Mouse (Mus musculus) thymus, adult 18-20 months (tissue): ENCODE results near the gene Asmt.
A peak's percentile ranks its signal among the peaks of the same experiment; 100 is the strongest.

Experiments used
- DNase-seq, 2 experiments: peaks; one replicate each; pipeline ENCODE4 v3.0.0; 2022; ENCODE audit warnings: mixed read lengths in 2 of 2

The Asmt gene

GRCm38 (mm10) chrX:170672594-170673092, at the start of gene Asmt:
Gene Asmt, plus strand, starts transcription at chrX:170672644.
- no peak for DNase-seq

- no peak for DNase-seq
These were observed 948 bp downstream of the Asmt start for GRCm38 (mm10) chrX:170673233-170673951.

GRCm38 (mm10) chrX:170674229-170674771, 1.9 kb downstream of the Asmt start:
- peak in 1 of 2 experiments; percentile 29 for DNase-seq

- peak in 1 of 2 experiments; percentile 21 for DNase-seq
These were observed 2.7 kb downstream of the Asmt start for GRCm38 (mm10) chrX:170674885-170675876.

- no peak for DNase-seq
These were observed 3.6 kb downstream of the Asmt start for GRCm38 (mm10) chrX:170675923-170676605.

- DNase-seq: no peak
These were observed 4.3 kb downstream of the Asmt start for GRCm38 (mm10) chrX:170676606-170677239.

- DNase-seq: no peak
These were observed 4.8 kb downstream of the Asmt start for GRCm38 (mm10) chrX:170677266-170677665.

- DNase-seq: no peak
These were observed 5.2 kb downstream of the Asmt start for GRCm38 (mm10) chrX:170677680-170678079.
